Mouse (Mus musculus): ENCODE data around the gene Tgif1. TPM values are rescaled to one million over a fixed set of nuclear protein-coding genes. Genes with fewer than 3 reads are reported as not detected.
"Not testable (repeated sequence)": the region's sequence is repeated elsewhere in the genome, so short reads cannot be mapped to it uniquely, and the experiment has no call there.

The Tgif1 gene
- polyA plus RNA-seq, 1 experiment: 95.7 TPM

GRCm38 (mm10) chr17:70847086-70847485 is 6.3 kb downstream of the Tgif1 start:
- TF ChIP-seq POLR2A (IDR thresholded peaks at IDR 0.05; ENCODE audit: low read depth, low read length) (peak; percentile 19; the same call in 1 of the 2 replicates), CTCF (IDR thresholded peaks at IDR 0.05; ENCODE audit: borderline replicate concordance, insufficient read depth, low read length) (no peak)
- H3K27ac ChIP-seq (ENCODE audit: insufficient read depth, low read length): peak overlapping the region; percentile 60
- H3K4me1 ChIP-seq (ENCODE audit: control insufficient read depth, insufficient read depth, low read length): peaks cover 12% of the 10 kb centered on the region
- peak overlapping the region; percentile 31; the same call in 1 of the 2 replicates for H3K4me3 ChIP-seq (ENCODE audit: insufficient read depth, low read length)

GRCm38 (mm10) chr17:70846111-70846644 is 7.2 kb downstream of the Tgif1 start:
- 0 out of 2 replicates have a peak overlapping the region, but pooled peaks have one; percentile 2 for H3K27ac ChIP-seq (ENCODE audit: insufficient read depth, low read length)
- H3K4me1 ChIP-seq (ENCODE audit: control insufficient read depth, insufficient read depth, low read length): peaks cover 12% of the 10 kb centered on the region
- H3K4me3 ChIP-seq (ENCODE audit: insufficient read depth, low read length): no peak overlapping the region
- TF ChIP-seq POLR2A (IDR thresholded peaks at IDR 0.05; ENCODE audit: low read depth, low read length): no peak
- TF ChIP-seq CTCF (IDR thresholded peaks at IDR 0.05; ENCODE audit: borderline replicate concordance, insufficient read depth, low read length): no peak

- H3K4me3 ChIP-seq (ENCODE audit: insufficient read depth, low read length): no peak overlapping the region
- H3K4me1 ChIP-seq (ENCODE audit: control insufficient read depth, insufficient read depth, low read length): peaks cover 12% of the 10 kb centered on the region
- no peak overlapping the region; the same call in 1 of the 2 replicates for H3K27ac ChIP-seq (ENCODE audit: insufficient read depth, low read length)
- TF ChIP-seq CTCF (IDR thresholded peaks at IDR 0.05; ENCODE audit: borderline replicate concordance, insufficient read depth, low read length) (no peak), POLR2A (IDR thresholded peaks at IDR 0.05; ENCODE audit: low read depth, low read length) (no peak)
Observed at GRCm38 (mm10) chr17:70845543-70845942, 7.8 kb downstream of the Tgif1 start.

- TF ChIP-seq POLR2A (IDR thresholded peaks at IDR 0.05; ENCODE audit: low read depth, low read length): no peak
- no peak overlapping the region for H3K4me3 ChIP-seq (ENCODE audit: insufficient read depth, low read length)
- H3K27ac ChIP-seq (ENCODE audit: insufficient read depth, low read length): no peak overlapping the region
- H3K4me1 ChIP-seq (ENCODE audit: control insufficient read depth, insufficient read depth, low read length): peaks cover 12% of the 10 kb centered on the region
Observed at GRCm38 (mm10) chr17:70844971-70845370, 8.4 kb downstream of the Tgif1 start.

- Histone ChIP-seq H3K27ac (ENCODE audit: insufficient read depth, low read length) (peak overlapping the region; percentile 8; the same call in 1 of the 2 replicates), H3K4me1 (ENCODE audit: control insufficient read depth, insufficient read depth, low read length) (peaks cover 18% of the 10 kb centered on the region), H3K4me3 (ENCODE audit: insufficient read depth, low read length) (no peak overlapping the region)
- no peak for TF ChIP-seq POLR2A (IDR thresholded peaks at IDR 0.05; ENCODE audit: low read depth, low read length)
- no peak for TF ChIP-seq CTCF (IDR thresholded peaks at IDR 0.05; ENCODE audit: borderline replicate concordance, insufficient read depth, low read length)
Observed at GRCm38 (mm10) chr17:70843252-70843651, 10.1 kb downstream of the Tgif1 start.

GRCm38 (mm10) chr17:70838533-70838932 is 14.8 kb downstream of the Tgif1 start:
- Histone ChIP-seq H3K4me1 (ENCODE audit: control insufficient read depth, insufficient read depth, low read length) (peaks cover 19% of the 10 kb centered on the region), H3K4me3 (ENCODE audit: insufficient read depth, low read length) (no peak overlapping the region), H3K27ac (ENCODE audit: insufficient read depth, low read length) (peak overlapping the region; percentile 98)
- TF ChIP-seq POLR2A (IDR thresholded peaks at IDR 0.05; ENCODE audit: low read depth, low read length): no peak
- TF ChIP-seq CTCF (IDR thresholded peaks at IDR 0.05; ENCODE audit: borderline replicate concordance, insufficient read depth, low read length): no peak

GRCm38 (mm10) chr17:70838031-70838430 is 15.3 kb downstream of the Tgif1 start:
- no peak overlapping the region for H3K4me3 ChIP-seq (ENCODE audit: insufficient read depth, low read length)
- H3K27ac ChIP-seq (ENCODE audit: insufficient read depth, low read length): peak overlapping the region; percentile 98
- H3K4me1 ChIP-seq (ENCODE audit: control insufficient read depth, insufficient read depth, low read length): peaks cover 19% of the 10 kb centered on the region
- TF ChIP-seq CTCF (IDR thresholded peaks at IDR 0.05; ENCODE audit: borderline replicate concordance, insufficient read depth, low read length): no peak
- TF ChIP-seq POLR2A (IDR thresholded peaks at IDR 0.05; ENCODE audit: low read depth, low read length): no peak

- Histone ChIP-seq H3K27ac (ENCODE audit: insufficient read depth, low read length) (peak overlapping the region; percentile 98), H3K4me1 (ENCODE audit: control insufficient read depth, insufficient read depth, low read length) (peaks cover 19% of the 10 kb centered on the region)
- H3K4me3 ChIP-seq (ENCODE audit: insufficient read depth, low read length): not testable (repeated sequence)
Observed at GRCm38 (mm10) chr17:70837474-70837873, 15.9 kb downstream of the Tgif1 start.

- Histone ChIP-seq H3K4me3 (ENCODE audit: insufficient read depth, low read length) (no peak overlapping the region), H3K4me1 (ENCODE audit: control insufficient read depth, insufficient read depth, low read length) (peaks cover 19% of the 10 kb centered on the region), H3K27ac (ENCODE audit: insufficient read depth, low read length) (peak overlapping the region; percentile 95)
- no peak for TF ChIP-seq CTCF (IDR thresholded peaks at IDR 0.05; ENCODE audit: borderline replicate concordance, insufficient read depth, low read length)
- peak; percentile 29; the same call in 1 of the 2 replicates for TF ChIP-seq POLR2A (IDR thresholded peaks at IDR 0.05; ENCODE audit: low read depth, low read length)
Observed at GRCm38 (mm10) chr17:70836820-70837219, 16.5 kb downstream of the Tgif1 start.

- no peak for TF ChIP-seq CTCF (IDR thresholded peaks at IDR 0.05; ENCODE audit: borderline replicate concordance, insufficient read depth, low read length)
- no peak for TF ChIP-seq POLR2A (IDR thresholded peaks at IDR 0.05; ENCODE audit: low read depth, low read length)
- Histone ChIP-seq H3K27ac (ENCODE audit: insufficient read depth, low read length) (peak overlapping the region; percentile 41; the same call in 1 of the 2 replicates), H3K4me3 (ENCODE audit: insufficient read depth, low read length) (peak overlapping the region; percentile 19; the same call in 1 of the 2 replicates), H3K4me1 (ENCODE audit: control insufficient read depth, insufficient read depth, low read length) (peaks cover 19% of the 10 kb centered on the region)
Observed at GRCm38 (mm10) chr17:70835071-70835790, 18.1 kb downstream of the Tgif1 start.
